Mouse (Mus musculus) hindbrain, embryonic 13.5 days (tissue): ENCODE results near the gene Sema3a. TPM values are rescaled to one million over a fixed set of nuclear protein-coding genes. Genes with fewer than 3 reads are reported as not detected.

ENCODE experiments used
- ATAC-seq: fragments of 200-750 bp; cut with Nextera tagmentation; 2 replicates; pipeline ENCODE4 v1.8.0; 2017; ENCODE audit warnings: moderate TSS enrichment; ENCODE audit not compliant: low FRiP score
- H3K27ac ChIP-seq: fragments of 300-500 bp; sonication (generic); 2 replicates; pipeline ENCODE4 v1.5.1; 2015; ENCODE audit warnings: inconsistent platforms, mild to moderate bottlenecking, moderate library complexity
- H3K27me3 ChIP-seq: fragments of 300-500 bp; sonication (generic); 2 replicates; pipeline ENCODE4 v1.6.1; 2015; ENCODE audit warnings: mild to moderate bottlenecking, inconsistent platforms
- H3K36me3 ChIP-seq: fragments of 300-500 bp; sonication (generic); 2 replicates; pipeline ENCODE4 v1.6.1; 2015; ENCODE audit warnings: mild to moderate bottlenecking, inconsistent platforms
- H3K4me1 ChIP-seq: fragments of 300-500 bp; sonication (generic); replicated peaks from 2 replicates; pipeline ENCODE4 v1.6.1; 2015; ENCODE audit warnings: inconsistent platforms
- H3K4me2 ChIP-seq: fragments of 300-500 bp; sonication (generic); 2 replicates; pipeline ENCODE4 v1.6.1; 2015; ENCODE audit warnings: inconsistent platforms, mild to moderate bottlenecking, moderate library complexity
- H3K4me3 ChIP-seq: fragments of 300-500 bp; sonication (generic); 2 replicates; pipeline ENCODE4 v1.5.1; 2015; ENCODE audit warnings: mild to moderate bottlenecking, inconsistent platforms
- H3K9ac ChIP-seq: fragments of 300-500 bp; sonication (generic); 2 replicates; pipeline ENCODE4 v1.6.1; 2015; ENCODE audit warnings: mild to moderate bottlenecking, inconsistent platforms
- H3K9me3 ChIP-seq: fragments of 300-500 bp; sonication (generic); 2 replicates; pipeline ENCODE4 v1.6.1; 2016; ENCODE audit warnings: inconsistent platforms
- WGBS: fragments of 180-500 bp; shearing (Covaris S2); methylation state at CpG from one replicate; pipeline ENCODE4 v1.1.7; 2015; 5-methylcytosine and 5-hydroxymethylcytosine counted together
- polyA plus RNA-seq: library from polyadenylated mRNA; unstranded; fragments of >200 nt; fragmentation: Nextera tagmentation; extraction: Ambion mirVana; gene quantifications from 2 replicates; pipeline ENCODE4 v1.2.1, GENCODE M21; 2015

Sema3a gene
- 17.5 and 19.9 TPM in 2 replicates for polyA plus RNA-seq

- WGBS: 42% methylated on average over 13 of the region's 13 CpGs
- Histone ChIP-seq H3K4me2 (peak within 1 kb of the TSS; percentile 34), H3K27ac (no peak within 1 kb of the TSS; the same call in 1 of the 2 replicates), H3K4me1 (peaks cover 9% of the 10 kb centered on the region; the same call in 1 of the 2 replicates), H3K9me3 (no peaks in the 10 kb centered on the region), H3K4me3 (no peak within 1 kb of the TSS), H3K36me3 (no peaks in the 10 kb centered on the region), H3K9ac (no peak within 1 kb of the TSS), H3K27me3 (no peaks in the 10 kb centered on the region)
- peak; percentile 93 for ATAC-seq
Observed at GRCm38 (mm10) chr5:13125241-13125692, at the start of gene Sema3a. Sema3a (plus strand) TSS chr5:13125414.

GRCm38 (mm10) chr5:13084777-13085439 is 40.3 kb upstream of the Sema3a start:
- H3K27me3 ChIP-seq: no peaks in the 10 kb centered on the region
- no peak overlapping the region for H3K27ac ChIP-seq
- H3K4me3 ChIP-seq: no peak overlapping the region
- no peaks in the 10 kb centered on the region for H3K9me3 ChIP-seq
- H3K4me2 ChIP-seq: no peak overlapping the region
- 84% methylated on average over 6 of the region's 6 CpGs for WGBS
- no peaks in the 10 kb centered on the region for H3K4me1 ChIP-seq
- ATAC-seq: no peak
- H3K36me3 ChIP-seq: no peaks in the 10 kb centered on the region
- no peak overlapping the region for H3K9ac ChIP-seq

GRCm38 (mm10) chr5:13090431-13090830 is 34.8 kb upstream of the Sema3a start:
- WGBS: 98% methylated on average over 1 of the region's 1 CpGs
- Histone ChIP-seq H3K4me1 (no peaks in the 10 kb centered on the region), H3K4me2 (no peak overlapping the region), H3K27ac (no peak overlapping the region), H3K36me3 (no peaks in the 10 kb centered on the region), H3K4me3 (no peak overlapping the region), H3K27me3 (no peaks in the 10 kb centered on the region), H3K9me3 (no peaks in the 10 kb centered on the region), H3K9ac (no peak overlapping the region)
- ATAC-seq: no peak

GRCm38 (mm10) chr5:13109522-13109921 is 15.7 kb upstream of the Sema3a start:
- ATAC-seq: no peak
- no peaks in the 10 kb centered on the region for H3K36me3 ChIP-seq
- WGBS: 65% methylated on average over 2 of the region's 2 CpGs
- no peaks in the 10 kb centered on the region for H3K9me3 ChIP-seq
- H3K4me3 ChIP-seq: no peak overlapping the region
- no peaks in the 10 kb centered on the region for H3K4me1 ChIP-seq
- H3K4me2 ChIP-seq: no peak overlapping the region
- H3K27ac ChIP-seq: no peak overlapping the region
- H3K9ac ChIP-seq: no peak overlapping the region
- H3K27me3 ChIP-seq: no peaks in the 10 kb centered on the region

- H3K27ac ChIP-seq: no peak overlapping the region
- H3K9ac ChIP-seq: no peak overlapping the region
- H3K9me3 ChIP-seq: no peaks in the 10 kb centered on the region
- peaks cover 3% of the 10 kb centered on the region for H3K4me1 ChIP-seq
- no peak overlapping the region for H3K4me2 ChIP-seq
- no peaks in the 10 kb centered on the region for H3K27me3 ChIP-seq
- 36% methylated on average over 8 of the region's 8 CpGs for WGBS
- no peaks in the 10 kb centered on the region for H3K36me3 ChIP-seq
- no peak overlapping the region for H3K4me3 ChIP-seq
- ATAC-seq: no peak
Observed at GRCm38 (mm10) chr5:13117236-13117635, 8.0 kb upstream of the Sema3a start.

- 69% methylated on average over 9 of the region's 9 CpGs for WGBS
- Histone ChIP-seq H3K9ac (no peak overlapping the region), H3K4me3 (no peak overlapping the region), H3K36me3 (no peaks in the 10 kb centered on the region), H3K27me3 (no peaks in the 10 kb centered on the region), H3K4me1 (peaks cover 9% of the 10 kb centered on the region; the same call in 1 of the 2 replicates), H3K9me3 (no peaks in the 10 kb centered on the region), H3K27ac (no peak overlapping the region), H3K4me2 (peak overlapping the region; percentile 34)
- ATAC-seq: no peak
Observed at GRCm38 (mm10) chr5:13125757-13126156, 543 bp downstream of the Sema3a start.

GRCm38 (mm10) chr5:13126196-13126595 is 982 bp downstream of the Sema3a start:
- H3K9ac ChIP-seq: no peak overlapping the region
- H3K4me2 ChIP-seq: no peak overlapping the region
- H3K4me3 ChIP-seq: no peak overlapping the region
- no peaks in the 10 kb centered on the region for H3K9me3 ChIP-seq
- H3K4me1 ChIP-seq: peaks cover 9% of the 10 kb centered on the region; the same call in 1 of the 2 replicates
- WGBS: 85% methylated on average over 4 of the region's 4 CpGs
- H3K36me3 ChIP-seq: no peaks in the 10 kb centered on the region
- no peak overlapping the region for H3K27ac ChIP-seq
- no peak for ATAC-seq
- H3K27me3 ChIP-seq: no peaks in the 10 kb centered on the region

GRCm38 (mm10) chr5:13127121-13127520 is 1.9 kb downstream of the Sema3a start:
- peaks cover 9% of the 10 kb centered on the region; the same call in 1 of the 2 replicates for H3K4me1 ChIP-seq
- no peaks in the 10 kb centered on the region for H3K27me3 ChIP-seq
- ATAC-seq: no peak
- H3K9me3 ChIP-seq: no peaks in the 10 kb centered on the region
- no peak overlapping the region for H3K9ac ChIP-seq
- no peaks in the 10 kb centered on the region for H3K36me3 ChIP-seq
- H3K27ac ChIP-seq: no peak overlapping the region
- WGBS: 63% methylated on average over 3 of the region's 3 CpGs
- no peak overlapping the region for H3K4me2 ChIP-seq
- H3K4me3 ChIP-seq: no peak overlapping the region

GRCm38 (mm10) chr5:13144733-13145457 is 19.7 kb downstream of the Sema3a start:
- Histone ChIP-seq H3K27ac (no peak overlapping the region), H3K36me3 (no peaks in the 10 kb centered on the region), H3K9ac (no peak overlapping the region), H3K4me1 (no peaks in the 10 kb centered on the region), H3K4me2 (no peak overlapping the region), H3K4me3 (no peak overlapping the region), H3K27me3 (no peaks in the 10 kb centered on the region), H3K9me3 (no peaks in the 10 kb centered on the region)
- ATAC-seq: no peak
- 54% methylated on average over 7 of the region's 7 CpGs for WGBS

- Histone ChIP-seq H3K36me3 (no peaks in the 10 kb centered on the region), H3K4me2 (no peak overlapping the region), H3K27ac (no peak overlapping the region), H3K4me3 (no peak overlapping the region), H3K9ac (no peak overlapping the region), H3K4me1 (peaks cover 4% of the 10 kb centered on the region), H3K27me3 (no peaks in the 10 kb centered on the region), H3K9me3 (no peaks in the 10 kb centered on the region)
- 79% methylated on average over 5 of the region's 5 CpGs for WGBS
- ATAC-seq: no peak
Observed at GRCm38 (mm10) chr5:13149909-13150308, 24.7 kb downstream of the Sema3a start.

- Histone ChIP-seq H3K36me3 (no peaks in the 10 kb centered on the region), H3K4me1 (peaks cover 4% of the 10 kb centered on the region), H3K4me2 (no peak overlapping the region), H3K27me3 (no peaks in the 10 kb centered on the region), H3K9ac (no peak overlapping the region), H3K4me3 (no peak overlapping the region), H3K27ac (no peak overlapping the region), H3K9me3 (no peaks in the 10 kb centered on the region)
- WGBS: 43% methylated on average over 2 of the region's 2 CpGs
- no peak for ATAC-seq
Observed at GRCm38 (mm10) chr5:13151002-13151401, 25.8 kb downstream of the Sema3a start.

- Histone ChIP-seq H3K4me3 (no peak overlapping the region), H3K36me3 (no peaks in the 10 kb centered on the region), H3K9ac (no peak overlapping the region), H3K27ac (no peak overlapping the region), H3K9me3 (no peaks in the 10 kb centered on the region), H3K27me3 (no peaks in the 10 kb centered on the region), H3K4me2 (no peak overlapping the region), H3K4me1 (no peaks in the 10 kb centered on the region)
- WGBS: 68% methylated on average over 5 of the region's 5 CpGs
- ATAC-seq: no peak
Observed at GRCm38 (mm10) chr5:13157761-13158612, 32.8 kb downstream of the Sema3a start.
